Mouse (Mus musculus) neural tube, embryonic 12.5 days (tissue): ENCODE measurements around the gene Mcmbp. TPM values are rescaled to one million over a fixed set of nuclear protein-coding genes. Genes with fewer than 3 reads are reported as not detected.

Experiments
- ATAC-seq: fragments of 200-750 bp; cut with Nextera tagmentation; 2 replicates; pipeline ENCODE4 v1.8.0; 2017; ENCODE audit warnings: low read depth, mild to moderate bottlenecking, moderate TSS enrichment, moderate library complexity; ENCODE audit not compliant: low FRiP score
- H3K27ac ChIP-seq: fragments of 300-500 bp; sonication (generic); 2 replicates; pipeline ENCODE4 v1.5.1; 2016
- H3K27me3 ChIP-seq: fragments of 300-500 bp; sonication (generic); replicated peaks from 2 replicates; pipeline ENCODE4 v1.6.1; 2016; ENCODE audit warnings: mild to moderate bottlenecking
- H3K36me3 ChIP-seq: fragments of 300-500 bp; sonication (generic); 2 replicates; pipeline ENCODE4 v1.6.1; 2016; ENCODE audit warnings: mild to moderate bottlenecking
- H3K4me1 ChIP-seq: fragments of 300-500 bp; sonication (generic); 2 replicates; pipeline ENCODE4 v1.6.1; 2016
- H3K4me2 ChIP-seq: fragments of 300-500 bp; sonication (generic); replicated peaks from 2 replicates; pipeline ENCODE4 v1.6.1; 2016; ENCODE audit warnings: mild to moderate bottlenecking
- H3K4me3 ChIP-seq: fragments of 300-500 bp; sonication (generic); 2 replicates; pipeline ENCODE4 v1.5.1; 2016
- H3K9ac ChIP-seq: fragments of 300-500 bp; sonication (generic); 2 replicates; pipeline ENCODE4 v1.6.1; 2016; ENCODE audit warnings: mild to moderate bottlenecking
- H3K9me3 ChIP-seq: fragments of 300-500 bp; sonication (generic); 2 replicates; pipeline ENCODE4 v1.6.1; 2016; ENCODE audit warnings: mild to moderate bottlenecking
- WGBS: fragments of 180-500 bp; shearing (Covaris S2); methylation state at CpG from one replicate; pipeline ENCODE4 v1.1.7; 2016; 5-methylcytosine and 5-hydroxymethylcytosine counted together
- polyA plus RNA-seq: library from polyadenylated mRNA; unstranded; fragments of >200 nt; fragmentation: Nextera tagmentation; extraction: Ambion mirVana; gene quantifications from 2 replicates; pipeline ENCODE4 v1.2.1, GENCODE M21; 2016

The Mcmbp gene
- polyA plus RNA-seq, 1 experiment from 2014 or later = 61.8 TPM

DNA sequence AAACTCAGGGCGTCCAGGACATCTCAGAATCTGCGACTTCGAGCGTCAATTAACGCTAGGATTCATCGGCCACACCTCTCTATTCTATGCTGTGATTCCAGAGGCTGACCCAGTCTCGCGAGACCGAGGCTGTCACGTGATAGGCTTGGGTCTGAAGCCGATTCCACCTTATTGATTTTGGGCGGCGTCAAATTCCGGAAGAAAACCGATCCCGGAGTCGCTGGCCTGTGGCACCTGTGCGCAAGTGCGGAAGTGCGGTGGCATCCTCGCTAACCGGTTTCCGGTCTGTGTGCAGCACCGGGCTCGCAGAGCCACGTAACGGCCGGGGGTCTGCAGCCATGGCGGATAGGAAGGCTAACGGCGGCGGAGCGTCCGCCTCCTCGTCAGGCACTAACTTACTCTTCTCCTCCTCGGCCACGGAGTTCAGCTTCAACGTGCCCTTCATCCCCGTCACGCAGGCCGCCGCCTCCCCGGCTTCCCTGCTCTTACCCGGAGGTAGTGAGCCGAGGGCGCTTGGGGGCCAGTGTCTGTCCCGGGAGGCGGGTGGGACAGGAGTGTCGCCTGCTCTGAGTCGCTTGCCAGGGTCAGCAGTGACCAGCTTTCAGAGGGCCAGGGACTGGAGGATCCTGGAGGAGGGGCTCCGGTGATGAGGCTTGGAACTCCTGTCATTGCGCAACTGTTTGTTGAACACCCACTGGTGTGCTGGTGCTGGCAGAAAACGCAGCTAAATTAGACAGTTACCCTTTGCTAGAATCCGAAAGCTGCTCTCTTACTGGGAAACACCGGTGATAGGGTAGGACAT is 4.6 kb upstream of the Mcmbp start, which contains the start of gene Sec23ip:
Gene Sec23ip (plus strand): TSS at position 260 of the 802 bp plus-strand sequence.
- H3K27me3 ChIP-seq = no peaks in the 10 kb centered on the region
- no peak within 1 kb of the TSS for H3K27ac ChIP-seq
- peak; percentile 82 for ATAC-seq
- under 1% methylated on average over 55 of the region's 55 CpGs for WGBS
- H3K4me2 ChIP-seq = peak within 1 kb of the TSS; percentile 67
- no peaks in the 10 kb centered on the region for H3K9me3 ChIP-seq
- peak within 1 kb of the TSS; percentile 86 for H3K9ac ChIP-seq
- peak within 1 kb of the TSS; percentile 85 for H3K4me3 ChIP-seq
- peaks cover 30% of the 10 kb centered on the region for H3K4me1 ChIP-seq
- peaks cover 4% of the 10 kb centered on the region for H3K36me3 ChIP-seq

DNA sequence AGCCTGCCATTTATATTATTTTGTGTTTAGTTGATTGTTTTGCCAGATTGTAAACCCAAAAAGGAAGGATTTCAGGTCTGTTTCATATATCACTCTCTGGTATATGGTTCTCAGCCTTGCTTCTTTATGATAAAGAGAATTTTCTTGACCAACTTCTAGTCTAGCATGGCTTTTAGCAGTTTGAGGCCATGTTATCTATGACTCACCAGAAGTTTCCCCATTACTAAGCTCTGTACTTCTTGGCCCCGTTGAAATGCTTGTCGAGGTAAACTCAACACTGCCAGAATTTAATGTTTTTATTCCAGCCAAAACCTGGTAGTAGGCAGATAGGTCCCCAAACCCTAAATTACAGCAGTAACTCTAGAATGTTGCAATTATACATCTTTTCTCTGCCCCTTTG is 3.6 kb upstream of the Mcmbp start:
- 69% methylated on average over 2 of the region's 2 CpGs for WGBS
- 0 out of 2 replicates have a peak, but pooled peaks cover 3% of the 10 kb centered on the region for H3K36me3 ChIP-seq
- ATAC-seq = no peak
- H3K4me2 ChIP-seq = peak overlapping the region; percentile 67
- no peaks in the 10 kb centered on the region for H3K9me3 ChIP-seq
- H3K4me1 ChIP-seq = peaks cover 34% of the 10 kb centered on the region
- no peak overlapping the region for H3K9ac ChIP-seq
- H3K27ac ChIP-seq = no peak overlapping the region
- no peak overlapping the region for H3K4me3 ChIP-seq
- H3K27me3 ChIP-seq = no peaks in the 10 kb centered on the region

DNA sequence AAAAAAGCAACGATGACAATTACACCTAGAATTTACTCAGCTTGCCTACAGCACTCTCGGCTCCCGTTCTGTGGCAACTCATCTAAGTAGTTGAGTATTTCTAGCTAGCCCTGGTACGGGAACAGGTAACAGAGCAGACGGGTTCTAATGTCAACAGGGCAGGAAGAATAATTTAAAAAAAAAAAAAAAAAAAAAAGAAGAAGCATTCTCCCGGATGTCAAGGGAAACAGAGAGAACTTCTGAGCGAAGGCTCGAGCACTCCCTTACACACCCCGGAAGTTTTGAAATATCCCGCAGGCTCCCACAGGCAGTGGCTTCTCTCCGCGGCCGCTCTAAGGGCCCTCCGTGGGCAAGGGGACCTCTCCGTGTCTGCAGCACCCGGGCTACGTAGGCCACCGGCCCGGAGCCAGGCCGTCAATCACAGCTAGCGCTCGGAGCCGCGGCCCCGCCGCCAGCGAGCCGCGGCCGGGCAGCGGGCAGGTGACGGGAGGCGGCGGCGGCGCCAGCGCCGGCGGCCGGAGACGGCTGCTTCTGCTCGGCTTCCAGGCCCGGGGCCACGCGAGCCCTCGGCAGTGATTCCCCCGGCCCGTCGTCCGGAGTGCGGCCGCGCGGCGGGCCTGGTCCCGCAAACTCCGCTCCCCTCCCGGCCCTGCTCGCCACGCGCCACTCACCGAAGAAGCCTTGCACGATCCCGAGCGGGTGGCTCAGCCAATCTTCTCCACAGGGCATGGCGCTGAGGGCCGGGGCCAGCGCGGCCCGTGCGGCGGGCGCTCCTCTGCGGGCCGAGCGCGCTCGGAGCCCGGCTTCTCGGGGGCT is 625 bp downstream of the Mcmbp start:
- under 1% methylated on average over 80 of the region's 80 CpGs for WGBS
- ATAC-seq = peak; percentile 57
- peak overlapping the region; percentile 81 for H3K4me2 ChIP-seq
- H3K4me3 ChIP-seq = peak overlapping the region; percentile 96
- H3K4me1 ChIP-seq = peaks cover 16% of the 10 kb centered on the region
- peak overlapping the region; percentile 98 for H3K9ac ChIP-seq
- peak overlapping the region; percentile 71 for H3K27ac ChIP-seq
- no peaks in the 10 kb centered on the region for H3K9me3 ChIP-seq
- H3K36me3 ChIP-seq = peaks cover 4% of the 10 kb centered on the region; the same call in 1 of the 2 replicates
- H3K27me3 ChIP-seq = no peaks in the 10 kb centered on the region

DNA sequence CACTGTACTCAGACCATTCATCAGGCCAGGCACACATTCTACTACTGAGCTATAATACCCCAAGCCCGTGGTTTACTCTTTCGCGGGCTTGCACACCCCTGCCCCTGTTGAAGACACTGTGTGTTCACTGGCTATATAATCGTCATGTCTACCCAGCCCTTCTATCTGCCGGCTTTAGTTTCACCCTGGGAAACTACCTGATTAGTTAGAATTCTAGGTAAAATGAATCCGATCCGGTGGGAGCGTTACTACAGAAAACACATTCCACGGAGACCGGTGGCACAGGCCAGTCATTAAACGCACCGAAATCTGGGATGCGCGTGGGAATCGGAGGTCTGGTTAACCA is 1.2 kb downstream of the Mcmbp start:
- H3K9ac ChIP-seq = peak overlapping the region; percentile 98
- H3K27me3 ChIP-seq = no peaks in the 10 kb centered on the region
- peak overlapping the region; percentile 81 for H3K4me2 ChIP-seq
- H3K9me3 ChIP-seq = no peaks in the 10 kb centered on the region
- ATAC-seq = no peak
- 2% methylated on average over 15 of the region's 15 CpGs for WGBS
- peak overlapping the region; percentile 96 for H3K4me3 ChIP-seq
- peaks cover 7% of the 10 kb centered on the region; the same call in 1 of the 2 replicates for H3K36me3 ChIP-seq
- H3K27ac ChIP-seq = no peak overlapping the region
- peaks cover 16% of the 10 kb centered on the region for H3K4me1 ChIP-seq

DNA sequence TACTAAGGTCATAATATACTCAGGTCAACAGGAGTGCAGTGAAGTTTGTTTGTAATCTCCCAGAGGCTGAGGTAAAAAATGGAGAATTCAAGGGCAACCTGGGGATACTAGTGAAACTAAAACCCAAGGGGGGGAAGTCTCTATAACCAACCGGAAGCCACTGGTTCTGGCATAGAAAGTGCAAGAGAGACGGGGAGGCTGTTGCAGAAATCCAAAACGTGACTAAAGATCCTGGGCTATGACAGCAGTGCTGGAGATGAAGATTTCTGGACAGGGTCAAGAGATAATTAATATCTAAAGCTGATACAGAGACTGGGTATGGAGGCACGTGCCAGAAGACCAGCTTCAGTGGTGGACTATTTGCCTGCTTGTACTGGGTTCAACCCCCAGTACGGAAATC is 2.3 kb downstream of the Mcmbp start:
- Histone ChIP-seq H3K27ac (no peak overlapping the region), H3K36me3 (peaks cover 7% of the 10 kb centered on the region; the same call in 1 of the 2 replicates), H3K4me2 (peak overlapping the region; percentile 81), H3K9me3 (no peaks in the 10 kb centered on the region), H3K4me1 (peaks cover 16% of the 10 kb centered on the region), H3K9ac (no peak overlapping the region), H3K27me3 (no peaks in the 10 kb centered on the region), H3K4me3 (no peak overlapping the region)
- WGBS = 87% methylated on average over 5 of the region's 5 CpGs
- ATAC-seq = no peak

DNA sequence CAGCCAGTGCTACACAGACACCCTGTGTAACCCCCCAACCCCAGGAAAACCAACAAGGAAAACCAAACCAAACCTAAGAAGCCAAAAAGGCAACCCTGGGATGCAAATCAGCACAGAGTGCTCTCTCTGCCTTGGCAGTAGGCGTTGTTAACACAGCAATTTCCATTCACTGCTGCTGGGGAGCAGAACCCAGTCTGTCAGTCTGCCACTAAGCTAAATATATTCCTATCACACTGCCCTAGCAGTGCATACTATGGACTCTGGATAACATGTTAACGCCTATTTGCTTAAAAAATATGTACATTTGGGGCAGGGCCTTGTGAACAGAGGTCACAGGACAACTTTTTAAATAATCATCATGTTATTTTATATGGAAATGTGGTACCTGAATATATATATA is 8.7 kb downstream of the Mcmbp start:
- Histone ChIP-seq H3K27me3 (no peaks in the 10 kb centered on the region), H3K36me3 (peaks cover 7% of the 10 kb centered on the region; the same call in 1 of the 2 replicates), H3K4me1 (peaks cover 12% of the 10 kb centered on the region), H3K4me3 (no peak overlapping the region), H3K9ac (no peak overlapping the region), H3K9me3 (no peaks in the 10 kb centered on the region), H3K27ac (no peak overlapping the region), H3K4me2 (no peak overlapping the region)
- WGBS = 80% methylated on average over 2 of the region's 2 CpGs
- no peak for ATAC-seq

DNA sequence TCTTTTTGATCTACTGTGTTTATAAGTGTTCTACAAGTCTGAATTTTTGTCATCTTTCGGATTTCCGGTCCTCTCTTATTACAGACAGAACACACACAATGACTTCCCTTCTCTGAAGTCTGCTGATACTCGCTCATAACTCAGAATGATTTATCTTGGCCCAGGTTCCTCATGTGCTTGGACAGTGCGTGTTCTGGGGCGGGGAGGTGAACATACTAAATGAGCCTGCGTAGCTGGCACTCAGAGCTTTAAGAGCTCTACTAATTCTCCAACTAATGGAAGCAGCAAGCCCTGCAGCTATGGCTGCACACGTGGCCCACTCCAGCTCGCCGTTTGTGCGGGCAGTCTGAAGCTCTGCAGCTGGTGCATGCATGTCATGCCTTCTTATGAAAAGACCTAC is 11.6 kb downstream of the Mcmbp start:
- Histone ChIP-seq H3K4me2 (no peak overlapping the region), H3K36me3 (0 out of 2 replicates have a peak, but pooled peaks cover 4% of the 10 kb centered on the region), H3K9ac (no peak overlapping the region), H3K4me1 (peaks cover 12% of the 10 kb centered on the region), H3K27me3 (no peaks in the 10 kb centered on the region), H3K27ac (no peak overlapping the region), H3K9me3 (no peaks in the 10 kb centered on the region), H3K4me3 (no peak overlapping the region)
- WGBS = 87% methylated on average over 10 of the region's 10 CpGs
- ATAC-seq = no peak

DNA sequence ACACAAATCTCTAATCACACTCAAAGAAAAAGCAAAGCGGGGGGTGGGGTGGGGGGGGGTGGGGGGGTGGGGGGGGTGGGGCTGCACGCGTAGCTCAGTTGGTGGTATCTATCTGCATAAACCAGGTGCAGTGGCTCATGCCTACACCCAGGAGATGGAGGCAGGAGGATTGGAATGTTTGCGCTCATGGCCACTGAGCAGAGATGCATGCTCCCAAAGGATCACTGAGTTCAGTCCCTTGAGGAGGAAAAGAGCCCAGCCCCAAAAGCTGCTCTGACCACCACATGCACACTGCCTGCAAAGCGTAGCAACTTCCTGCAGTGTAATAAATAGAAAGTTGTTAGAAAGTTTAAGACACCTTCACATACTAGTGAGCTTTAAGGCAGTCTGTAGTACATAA is 12.6 kb downstream of the Mcmbp start:
- Histone ChIP-seq H3K36me3 (peaks cover 10% of the 10 kb centered on the region), H3K4me3 (no peak overlapping the region), H3K9ac (no peak overlapping the region), H3K9me3 (no peaks in the 10 kb centered on the region), H3K27ac (no peak overlapping the region), H3K4me1 (peaks cover 12% of the 10 kb centered on the region), H3K27me3 (no peaks in the 10 kb centered on the region), H3K4me2 (no peak overlapping the region)
- WGBS = 34% methylated on average over 5 of the region's 5 CpGs
- ATAC-seq = no peak

DNA sequence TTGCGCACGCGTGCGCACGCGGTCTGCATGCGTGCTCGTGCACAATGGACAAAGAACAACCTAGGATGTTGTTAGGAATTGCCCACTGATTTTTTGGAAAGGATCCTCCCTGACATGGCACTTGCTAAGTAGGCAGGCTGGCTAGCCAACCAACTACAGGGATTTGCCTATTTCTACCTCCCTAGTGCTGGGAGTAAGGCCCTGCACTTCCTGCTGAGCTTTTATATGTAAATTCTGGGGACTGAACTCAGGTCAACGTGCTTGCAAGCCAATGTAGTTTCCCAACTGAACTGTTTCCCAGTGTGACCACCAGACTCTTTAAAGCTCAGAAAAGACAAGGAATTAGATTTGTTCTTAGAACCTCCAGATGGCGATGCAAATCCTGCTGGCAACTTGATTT is 13.3 kb downstream of the Mcmbp start:
- H3K4me1 ChIP-seq = peaks cover 12% of the 10 kb centered on the region
- H3K4me3 ChIP-seq = no peak overlapping the region
- H3K9ac ChIP-seq = no peak overlapping the region
- H3K9me3 ChIP-seq = no peaks in the 10 kb centered on the region
- no peak overlapping the region for H3K4me2 ChIP-seq
- no peak overlapping the region for H3K27ac ChIP-seq
- ATAC-seq = no peak
- no peaks in the 10 kb centered on the region for H3K27me3 ChIP-seq
- WGBS = 43% methylated on average over 10 of the region's 10 CpGs
- peaks cover 10% of the 10 kb centered on the region for H3K36me3 ChIP-seq

DNA sequence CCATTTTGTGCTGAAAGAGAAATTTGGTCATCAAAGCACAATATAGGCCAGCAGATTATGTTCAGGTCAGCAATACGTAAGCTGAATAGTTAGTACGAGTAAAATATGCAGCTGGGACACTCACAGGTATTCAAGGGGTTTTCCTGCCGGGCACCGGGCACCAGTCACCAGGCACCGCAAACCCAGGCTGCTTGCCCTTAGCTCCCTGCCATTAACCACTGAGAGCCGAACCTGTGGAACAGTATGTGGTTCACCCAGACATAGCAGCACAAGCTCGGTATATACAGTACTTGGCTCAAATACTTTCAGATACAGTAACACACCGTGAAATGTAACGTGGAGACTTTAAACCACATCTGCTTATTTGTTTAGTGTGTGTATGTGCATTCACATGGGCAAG is 15.1 kb downstream of the Mcmbp start:
- H3K4me2 ChIP-seq = no peak overlapping the region
- no peaks in the 10 kb centered on the region for H3K27me3 ChIP-seq
- no peak for ATAC-seq
- no peaks in the 10 kb centered on the region for H3K9me3 ChIP-seq
- no peak overlapping the region for H3K9ac ChIP-seq
- no peak overlapping the region for H3K4me3 ChIP-seq
- no peak overlapping the region for H3K27ac ChIP-seq
- peaks cover 19% of the 10 kb centered on the region for H3K36me3 ChIP-seq
- 87% methylated on average over 9 of the region's 9 CpGs for WGBS
- H3K4me1 ChIP-seq = peaks cover 12% of the 10 kb centered on the region

DNA sequence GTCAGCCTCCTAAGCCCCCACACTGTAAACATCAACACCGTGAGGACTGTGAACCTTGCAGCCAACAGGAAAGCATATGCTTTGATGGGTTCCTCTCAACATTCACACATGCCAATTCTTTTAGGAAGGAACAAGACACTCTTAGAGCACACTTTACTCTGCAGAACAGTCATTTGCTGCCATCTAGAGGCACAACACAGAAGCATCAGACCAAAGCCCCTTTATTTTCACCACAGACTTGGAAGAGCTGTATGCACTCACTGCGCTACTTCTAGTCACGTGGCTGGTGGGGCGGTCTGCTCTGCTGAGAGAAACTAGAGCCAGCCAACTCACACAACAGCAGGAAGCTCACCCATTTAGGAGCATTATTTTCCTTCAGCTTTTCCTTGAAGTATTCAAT is 15.5 kb downstream of the Mcmbp start:
- ATAC-seq = 0 out of 2 replicates have a peak, but pooled peaks have one; percentile 25

DNA sequence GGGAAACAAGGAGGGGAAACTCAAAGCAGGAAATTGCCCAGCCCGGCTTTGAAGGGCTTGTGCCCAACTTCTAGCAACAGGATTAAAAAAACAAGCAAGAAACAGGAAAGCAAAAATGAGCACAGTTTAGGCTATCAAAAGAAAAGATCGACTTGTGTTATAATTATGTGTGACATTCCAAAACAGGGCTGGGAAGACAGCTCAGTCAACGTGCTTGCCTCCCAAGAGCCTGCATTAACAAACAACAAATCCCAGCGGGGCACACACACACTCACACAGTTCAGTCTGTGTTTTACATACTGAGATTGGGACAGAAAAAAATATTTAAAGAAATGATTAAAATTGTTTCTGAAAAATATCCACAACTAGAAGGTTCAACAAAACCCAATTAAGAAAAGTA is 22.3 kb downstream of the Mcmbp start:
- Histone ChIP-seq H3K4me2 (no peak overlapping the region), H3K27me3 (no peaks in the 10 kb centered on the region), H3K4me3 (no peak overlapping the region), H3K27ac (no peak overlapping the region), H3K36me3 (peaks cover 74% of the 10 kb centered on the region), H3K9ac (no peak overlapping the region), H3K4me1 (no peaks in the 10 kb centered on the region), H3K9me3 (no peaks in the 10 kb centered on the region)
- 83% methylated on average over 4 of the region's 4 CpGs for WGBS
- ATAC-seq = no peak

More for the DNA sequence above, 15.5 kb downstream of the Mcmbp start:
- Histone ChIP-seq H3K36me3 (peaks cover 23% of the 10 kb centered on the region), H3K9me3 (no peaks in the 10 kb centered on the region), H3K9ac (no peak overlapping the region), H3K4me1 (peaks cover 12% of the 10 kb centered on the region), H3K27me3 (no peaks in the 10 kb centered on the region), H3K27ac (no peak overlapping the region), H3K4me2 (no peak overlapping the region), H3K4me3 (no peak overlapping the region)
- WGBS = 44% methylated on average over 4 of the region's 4 CpGs
